Mouse (Mus musculus) MN1 (cell line): Measurements from ENCODE around the gene Caml.
"Not testable (repeated sequence)": the region's sequence is repeated elsewhere in the genome, so short reads cannot be mapped to it uniquely, and the experiment has no call there.

Source experiments
- DNase-seq: peaks from one replicate; pipeline ENCODE4 v3.0.0-alpha.2; 2016; ENCODE audit warnings: low spot score

Gene Caml

GRCm38 (mm10) chr13:55622156-55622648, 603 bp upstream of the Caml start:
- DNase-seq: not testable (repeated sequence)

- DNase-seq: peak; percentile 93
These were observed 11.9 kb downstream of the Caml start, which contains the start of gene Ddx46 for GRCm38 (mm10) chr13:55634639-55635127. Ddx46 (plus strand) TSS chr13:55635027.

GRCm38 (mm10) chr13:55635146-55635571, 12.4 kb downstream of the Caml start:
- DNase-seq: peak; percentile 56

- peak; percentile 38 for DNase-seq
These were observed 13.6 kb downstream of the Caml start for GRCm38 (mm10) chr13:55636185-55636983.

- DNase-seq: peak; percentile 89
These were observed 17.7 kb downstream of the Caml start for GRCm38 (mm10) chr13:55640480-55640879.

GRCm38 (mm10) chr13:55644525-55644924, 21.7 kb downstream of the Caml start:
- DNase-seq: peak; percentile 70

- no peak for DNase-seq
These were observed 27.3 kb downstream of the Caml start for GRCm38 (mm10) chr13:55650098-55650497.

GRCm38 (mm10) chr13:55650980-55651379, 28.2 kb downstream of the Caml start:
- no peak for DNase-seq

GRCm38 (mm10) chr13:55668550-55668949, 45.7 kb downstream of the Caml start:
- peak; percentile 24 for DNase-seq

- no peak for DNase-seq
These were observed 49.9 kb downstream of the Caml start for GRCm38 (mm10) chr13:55672711-55673110.

- no peak for DNase-seq
These were observed 54.6 kb downstream of the Caml start for GRCm38 (mm10) chr13:55677364-55677763.
